Mouse (Mus musculus) liver, postnatal 0 days (tissue): ENCODE data around the gene Rexo1. TPM values are rescaled to one million over a fixed set of nuclear protein-coding genes. Genes with fewer than 3 reads are reported as not detected.
A peak's percentile ranks its signal among the peaks of the same experiment; 100 is the strongest.

ENCODE experiments used
- ATAC-seq: fragments of 200-750 bp; cut with Nextera tagmentation; 2 replicates; pipeline ENCODE4 v1.8.0; 2017; ENCODE audit warnings: mild to moderate bottlenecking, moderate library complexity
- DNase-seq: peaks from one replicate; pipeline ENCODE4 v3.0.0-alpha.2; 2016
- H3K27ac ChIP-seq: fragments of 300-500 bp; sonication (generic); 2 replicates; pipeline ENCODE4 v1.5.1; 2014; ENCODE audit warnings: antibody characterized with exemption, moderate library complexity, mild to moderate bottlenecking, low read depth
- H3K27me3 ChIP-seq: fragments of 300-500 bp; sonication (generic); 2 replicates; pipeline ENCODE4 v1.6.1; 2014; ENCODE audit warnings: low read length, control low read depth, mixed read lengths; ENCODE audit not compliant: insufficient read depth
- H3K36me3 ChIP-seq: fragments of 300-500 bp; sonication (generic); replicated peaks from 2 replicates; pipeline ENCODE4 v1.6.1; 2014; ENCODE audit warnings: mild to moderate bottlenecking, control low read depth, low read length, moderate library complexity, mixed read lengths; ENCODE audit not compliant: insufficient read depth
- H3K4me1 ChIP-seq: fragments of 300-500 bp; sonication (generic); 2 replicates; pipeline ENCODE4 v1.6.1; 2014; ENCODE audit warnings: antibody characterized with exemption, mild to moderate bottlenecking, control low read depth; ENCODE audit not compliant: insufficient read depth
- H3K4me2 ChIP-seq: fragments of 300-500 bp; sonication (generic); 2 replicates; pipeline ENCODE4 v1.6.1; 2014; ENCODE audit warnings: low read depth, mild to moderate bottlenecking, low read length, moderate library complexity, mixed read lengths
- H3K4me3 ChIP-seq: fragments of 300-500 bp; sonication (generic); 2 replicates; pipeline ENCODE4 v1.5.1; 2014; ENCODE audit warnings: low read depth, low read length
- H3K9ac ChIP-seq: fragments of 300-500 bp; sonication (generic); replicated peaks from 2 replicates; pipeline ENCODE4 v1.6.1; 2014; ENCODE audit warnings: mild to moderate bottlenecking, moderate library complexity
- H3K9me3 ChIP-seq: fragments of 300-500 bp; sonication (generic); 2 replicates; pipeline ENCODE4 v1.6.1; 2016; ENCODE audit warnings: mild to moderate bottlenecking, control low read depth, low read length, mixed read lengths
- CTCF ChIP-seq: sonication (generic); IDR thresholded peaks from 2 replicates; pipeline ENCODE4 v1.5.1; 2016; ENCODE audit warnings: antibody characterized with exemption, low read depth
- EP300 ChIP-seq: IDR thresholded peaks from 2 replicates; pipeline ENCODE4 v1.6.1; 2016; ENCODE audit warnings: antibody characterized with exemption, low read depth, mild to moderate bottlenecking
- WGBS: fragments of 180-500 bp; shearing (Covaris S2); extraction: QIAGEN DNeasy Blood & Tissue Kit; methylation state at CpG from one replicate; pipeline ENCODE4 v1.1.7; 2014; ENCODE audit not compliant: insufficient replicate concordance; 5-methylcytosine and 5-hydroxymethylcytosine counted together
- polyA plus RNA-seq: library from polyadenylated mRNA; unstranded; fragments of >200 nt; fragmentation: Nextera tagmentation; extraction: Ambion mirVana; gene quantifications from 2 replicates; pipeline ENCODE4 v1.2.1, GENCODE M21; 2015

Rexo1 gene
- polyA plus RNA-seq, 1 experiment from 2014 or later: 8.1 TPM

DNA sequence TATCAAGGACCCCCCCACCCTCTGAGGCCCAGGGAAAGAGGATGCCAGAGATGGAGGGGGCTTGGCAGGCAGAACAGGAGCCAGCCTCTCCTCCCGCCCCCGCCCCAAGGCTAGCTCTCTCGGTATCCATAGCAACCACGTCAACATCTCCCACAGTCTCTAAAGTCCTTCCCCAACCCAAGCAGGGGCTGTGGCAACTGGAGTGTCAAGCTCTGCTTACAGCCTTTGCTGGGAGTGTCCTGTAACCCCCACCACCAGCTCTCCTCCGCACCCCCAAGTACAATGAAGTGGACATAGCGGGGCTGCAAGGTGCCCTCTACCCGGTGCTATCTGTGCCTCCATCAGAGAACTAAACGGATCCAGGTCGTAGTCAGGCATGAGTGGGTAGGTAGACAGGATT, 12.6 kb upstream of the Rexo1 start:
- WGBS: 65% methylated on average over 9 of the region's 9 CpGs
- no peak for ATAC-seq
- Histone ChIP-seq H3K36me3 (no peaks in the 10 kb centered on the region), H3K27ac (peak overlapping the region; percentile 91), H3K4me3 (no peak overlapping the region), H3K4me1 (peaks cover 85% of the 10 kb centered on the region), H3K9me3 (no peaks in the 10 kb centered on the region), H3K9ac (peak overlapping the region; percentile 81; the same call in 1 of the 2 replicates), H3K27me3 (no peaks in the 10 kb centered on the region), H3K4me2 (peak overlapping the region; percentile 99)
- DNase-seq: no peak
- TF ChIP-seq EP300 (no peak), CTCF (no peak)

DNA sequence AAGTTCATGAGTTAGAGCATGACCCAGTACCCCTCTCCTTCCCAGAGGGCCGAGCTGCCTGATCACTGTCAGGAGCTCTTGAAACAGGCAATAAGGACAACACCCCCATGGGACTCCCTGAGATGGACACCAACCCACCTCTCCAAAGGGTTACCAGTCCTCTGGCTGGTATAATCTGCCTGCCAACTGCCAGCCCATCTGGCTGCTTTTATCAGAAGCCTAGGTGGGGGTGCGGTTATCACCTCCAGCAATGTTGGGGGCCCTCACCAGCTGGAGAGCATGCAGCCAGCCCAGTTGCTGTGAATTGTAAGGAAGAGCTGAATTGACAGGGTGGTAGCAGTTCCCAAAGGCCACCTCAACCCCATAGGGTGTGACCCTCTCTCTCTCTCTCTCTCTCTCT, 11.1 kb upstream of the Rexo1 start:
- no peaks in the 10 kb centered on the region for H3K27me3 ChIP-seq
- peak; percentile 11 for ATAC-seq
- H3K9ac ChIP-seq: peak overlapping the region; percentile 55; the same call in 1 of the 2 replicates
- peak overlapping the region; percentile 99 for H3K4me2 ChIP-seq
- peaks cover 6% of the 10 kb centered on the region; the same call in 1 of the 2 replicates for H3K36me3 ChIP-seq
- H3K4me1 ChIP-seq: peaks cover 74% of the 10 kb centered on the region
- H3K27ac ChIP-seq: peak overlapping the region; percentile 91
- TF ChIP-seq EP300 (peak; percentile 92), CTCF (no peak)
- H3K4me3 ChIP-seq: peak overlapping the region; percentile 46
- peak; percentile 68 for DNase-seq
- WGBS: 56% methylated on average over 2 of the region's 2 CpGs
- no peaks in the 10 kb centered on the region for H3K9me3 ChIP-seq

DNA sequence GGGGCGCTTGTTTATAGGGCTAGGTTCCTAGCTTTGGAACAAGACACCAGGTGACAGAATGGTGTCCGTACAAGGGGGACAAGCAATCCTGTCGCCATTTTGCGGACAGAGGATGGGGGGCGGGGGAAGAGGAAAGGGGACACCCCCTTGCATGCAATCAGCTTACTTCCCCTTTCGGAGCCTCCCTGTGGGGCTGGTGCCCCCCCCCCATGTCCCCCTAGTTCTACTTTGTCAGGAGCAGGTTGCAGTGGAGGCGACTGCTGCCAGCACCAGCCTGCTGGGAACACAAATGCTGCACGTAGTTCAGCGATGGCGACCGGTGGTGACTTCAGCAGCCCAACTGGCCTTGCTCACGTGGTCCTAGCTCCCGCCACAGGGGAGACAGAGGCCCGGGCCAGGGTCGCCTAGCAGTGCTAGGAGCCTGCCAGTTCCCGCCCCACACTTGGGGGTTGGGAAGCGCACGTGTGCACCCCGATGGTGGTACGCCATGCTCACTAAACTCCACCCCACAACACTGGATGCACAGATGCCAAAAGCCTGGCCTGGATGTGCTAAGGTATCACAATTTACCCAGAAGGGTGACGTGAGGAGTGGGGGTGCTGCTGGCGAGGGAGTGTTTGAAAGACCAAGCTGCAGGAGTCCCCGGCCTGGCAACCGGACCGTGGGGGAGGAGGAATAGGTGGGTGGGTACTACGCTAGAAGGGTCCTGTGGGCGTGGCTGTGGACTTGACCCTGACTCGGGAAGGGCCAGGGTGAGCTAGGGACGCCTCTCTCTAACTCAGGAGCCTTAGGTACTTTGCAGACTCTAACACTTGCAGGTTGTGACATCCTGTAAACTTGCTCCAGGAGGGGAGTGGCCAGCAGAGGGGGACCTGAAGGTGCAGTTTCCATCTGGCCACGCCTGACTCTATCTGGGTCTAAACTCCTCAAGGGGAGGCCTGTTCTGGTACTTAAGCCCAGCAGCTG, 9.8 kb upstream of the Rexo1 start:
- H3K9me3 ChIP-seq: no peaks in the 10 kb centered on the region
- peak overlapping the region; percentile 91 for H3K27ac ChIP-seq
- WGBS: 13% methylated on average over 29 of the region's 30 CpGs
- DNase-seq: peak; percentile 54
- H3K27me3 ChIP-seq: no peaks in the 10 kb centered on the region
- peaks cover 72% of the 10 kb centered on the region for H3K4me1 ChIP-seq
- TF ChIP-seq CTCF (peak; percentile 39), EP300 (no peak)
- H3K4me3 ChIP-seq: peak overlapping the region; percentile 46
- ATAC-seq: peak; percentile 18
- H3K36me3 ChIP-seq: peaks cover 6% of the 10 kb centered on the region; the same call in 1 of the 2 replicates
- H3K9ac ChIP-seq: peak overlapping the region; percentile 55
- peak overlapping the region; percentile 99 for H3K4me2 ChIP-seq

DNA sequence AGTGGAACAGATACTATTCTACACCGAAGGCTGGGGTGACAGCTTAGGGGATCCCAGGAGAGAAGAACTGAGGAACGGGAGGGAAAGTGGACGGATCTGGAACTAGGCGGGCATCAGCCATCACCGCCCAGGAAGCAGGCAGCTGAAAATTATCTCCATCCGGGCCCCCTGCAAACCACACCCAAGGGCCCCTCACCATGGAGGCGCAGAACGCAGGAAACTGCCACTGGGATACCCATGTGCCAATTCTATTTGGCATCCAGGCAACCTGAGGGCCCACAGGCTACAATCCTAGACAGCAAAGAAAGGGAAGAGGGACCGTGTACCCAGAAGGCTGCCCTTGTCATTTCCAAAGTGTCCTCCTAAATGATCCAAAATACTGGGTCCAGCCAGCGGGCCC, 9.1 kb upstream of the Rexo1 start:
- Histone ChIP-seq H3K9ac (peak overlapping the region; percentile 55), H3K4me1 (peaks cover 65% of the 10 kb centered on the region)

DNA sequence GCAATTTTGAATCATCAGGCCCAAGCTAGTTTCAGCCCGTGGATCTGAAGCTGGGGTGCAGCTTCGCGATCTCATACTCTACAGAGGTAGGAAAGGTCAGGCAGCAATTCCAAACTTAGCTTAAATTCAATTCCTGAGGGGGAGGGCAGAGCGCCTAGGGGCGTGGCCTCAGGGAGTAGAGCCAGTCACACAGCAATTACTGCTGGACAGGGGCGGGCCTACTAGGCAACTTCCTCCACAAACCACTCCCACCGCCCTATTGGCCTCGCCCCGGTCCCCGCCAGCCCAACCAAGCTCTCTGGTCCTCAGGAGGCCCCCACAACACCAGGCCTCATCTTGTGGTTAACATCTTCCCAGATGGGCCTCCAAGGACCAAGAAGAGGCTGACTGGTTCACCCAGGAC, 8.3 kb upstream of the Rexo1 start:
- Histone ChIP-seq H3K27me3 (no peaks in the 10 kb centered on the region), H3K4me1 (peaks cover 58% of the 10 kb centered on the region), H3K36me3 (peaks cover 10% of the 10 kb centered on the region; the same call in 1 of the 2 replicates), H3K9ac (peak overlapping the region; percentile 55), H3K27ac (peak overlapping the region; percentile 91), H3K4me3 (peak overlapping the region; percentile 46), H3K4me2 (peak overlapping the region; percentile 99), H3K9me3 (no peaks in the 10 kb centered on the region)
- ATAC-seq: peak; percentile 85
- TF ChIP-seq CTCF: no peak
- no peak for TF ChIP-seq EP300
- peak; percentile 93 for DNase-seq
- 13% methylated on average over 10 of the region's 10 CpGs for WGBS

More for the DNA sequence above, 9.1 kb upstream of the Rexo1 start:
- Histone ChIP-seq H3K4me2 (peak overlapping the region; percentile 99), H3K36me3 (peaks cover 10% of the 10 kb centered on the region; the same call in 1 of the 2 replicates), H3K9me3 (no peaks in the 10 kb centered on the region), H3K27me3 (no peaks in the 10 kb centered on the region), H3K4me3 (peak overlapping the region; percentile 46), H3K27ac (peak overlapping the region; percentile 91)
- no peak for TF ChIP-seq CTCF
- no peak for TF ChIP-seq EP300
- ATAC-seq (no peak), DNase-seq (no peak)
- 50% methylated on average over 10 of the region's 10 CpGs for WGBS

DNA sequence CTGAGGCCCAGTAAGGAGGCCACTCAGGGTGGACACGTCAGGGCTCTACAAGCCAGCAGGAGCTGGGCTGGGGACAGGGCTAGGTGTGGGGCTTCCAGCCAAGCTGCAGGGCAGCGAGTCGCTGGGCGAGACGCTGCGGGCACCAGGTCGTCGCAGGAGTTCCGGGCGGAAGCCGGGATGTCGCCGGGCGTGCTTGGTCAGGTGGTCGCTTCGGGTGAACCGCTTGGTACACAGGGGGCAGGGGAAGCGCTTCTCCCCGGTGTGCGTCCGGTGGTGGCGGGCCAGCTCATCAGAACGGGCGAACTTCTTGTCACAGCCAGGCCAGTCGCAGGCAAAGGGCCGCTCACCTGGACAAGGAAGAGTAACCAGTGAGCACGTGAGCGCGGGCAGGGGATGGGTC, 7.5 kb upstream of the Rexo1 start:
- Histone ChIP-seq H3K4me1 (peaks cover 52% of the 10 kb centered on the region), H3K9me3 (no peaks in the 10 kb centered on the region), H3K4me2 (0 out of 2 replicates have a peak overlapping the region, but pooled peaks have one; percentile 99), H3K36me3 (peaks cover 10% of the 10 kb centered on the region; the same call in 1 of the 2 replicates), H3K4me3 (no peak overlapping the region), H3K27me3 (no peaks in the 10 kb centered on the region), H3K27ac (0 out of 2 replicates have a peak overlapping the region, but pooled peaks have one; percentile 11), H3K9ac (no peak overlapping the region; the same call in 1 of the 2 replicates)
- ATAC-seq: no peak
- 95% methylated on average over 29 of the region's 29 CpGs for WGBS
- DNase-seq: no peak
- TF ChIP-seq EP300 (no peak), CTCF (no peak)
